ENCODE assay signal across 20 mouse cellular contexts in genomic region chr2:32759001-32759400, GRCm38 (mm10). TPM values are rescaled to one million over a fixed set of nuclear protein-coding genes. Genes with fewer than 3 reads are reported as not detected.
A peak's percentile ranks its signal among the peaks of the same experiment; 100 is the strongest.
DNase-seq lines count a peak whose midpoint lies in the region; ATAC-seq lines count a peak whose summit lies in the region.
"Had no signal": no experiment of that assay in that cellular context is flagged by ENCODE, and none has a peak within 500 bp of the region (broad histone marks: within the 10 kb centered on the region; RNA-seq: fewer than 3 reads in every experiment).

No protein-coding gene starts in this region.

- WGBS in forebrain, embryonic 13.5 days = 91% methylated on average over 2 of the region's 2 CpGs
- 90% methylated on average over 2 of the region's 2 CpGs for WGBS in forebrain, embryonic 11.5 days
- 90% methylated on average over 2 of the region's 2 CpGs for WGBS in hindbrain, embryonic 14.5 days
- WGBS in hindbrain, embryonic 16.5 days = 75% methylated on average over 2 of the region's 2 CpGs
- WGBS in midbrain, embryonic 10.5 days = 87% methylated on average over 2 of the region's 2 CpGs
- WGBS in midbrain, embryonic 16.5 days = 84% methylated on average over 2 of the region's 2 CpGs
- 65% methylated on average over 2 of the region's 2 CpGs for WGBS in liver, embryonic 12.5 days (ENCODE audit: insufficient replicate concordance)

- H3K27me3 ChIP-seq in forebrain, embryonic 13.5 days = no peaks in the 10 kb centered on the region
- H3K27me3 ChIP-seq in forebrain, embryonic 11.5 days (ENCODE audit: control insufficient read depth, insufficient read depth, low read length) = no peaks in the 10 kb centered on the region
- no peaks in the 10 kb centered on the region for H3K27me3 ChIP-seq in hindbrain, embryonic 14.5 days (ENCODE audit: control insufficient read depth, insufficient read depth, low read length)
- H3K27me3 ChIP-seq in hindbrain, embryonic 16.5 days (replicated peaks; ENCODE audit: control insufficient read depth, insufficient read depth, low read length) = no peaks in the 10 kb centered on the region
- peaks cover 19% of the 10 kb centered on the region for H3K27me3 ChIP-seq in midbrain, embryonic 10.5 days (ENCODE audit: low read depth, poor library complexity, severe bottlenecking)
- H3K27me3 ChIP-seq in midbrain, embryonic 16.5 days (ENCODE audit: control insufficient read depth, insufficient read depth, low read depth, low read length) = no peaks in the 10 kb centered on the region
- H3K27me3 ChIP-seq in liver, embryonic 12.5 days (replicated peaks) = no peaks in the 10 kb centered on the region

- no peak for ATAC-seq in forebrain, embryonic 13.5 days
- no peak for ATAC-seq in forebrain, embryonic 11.5 days (replicated peaks; ENCODE audit: low FRiP score)
- ATAC-seq in hindbrain, embryonic 14.5 days (ENCODE audit: low FRiP score) = no peak
- no peak for ATAC-seq in hindbrain, embryonic 16.5 days
- no peak for ATAC-seq in midbrain, embryonic 16.5 days
- ATAC-seq in liver, embryonic 12.5 days = no peak
- ATAC-seq: activated CD4-positive, CD25-positive, alpha-beta regulatory T cell, adult 4 months; CD4-positive, CD25-positive, alpha-beta regulatory T cell, adult 4 months; intestine, postnatal 0 days had no signal

- no peak for DNase-seq in forebrain, embryonic 11.5 days (ENCODE audit: low spot score)
- no peak for DNase-seq in hindbrain, embryonic 14.5 days (ENCODE audit: low spot score)
- no peak for DNase-seq in midbrain, embryonic 10.5 days (ENCODE audit: low spot score)
- peak; percentile 37 for DNase-seq in brain, adult 2 months (ENCODE audit: low read depth, low spot score)
- DNase-seq: adrenal gland, postnatal 10 days; cerebellum, adult 11 months; heart, postnatal 14 days; lung, adult 18-20 months; lung, postnatal 14 days; right cerebral cortex, postnatal 4 days had no signal

- H3K9ac ChIP-seq in forebrain, embryonic 13.5 days = peak overlapping the region; percentile 41
- no peak overlapping the region for H3K9ac ChIP-seq in forebrain, embryonic 11.5 days (ENCODE audit: low read length)
- 0 out of 2 replicates have a peak overlapping the region, but pooled peaks have one; percentile 87 for H3K9ac ChIP-seq in hindbrain, embryonic 14.5 days
- H3K9ac ChIP-seq in hindbrain, embryonic 16.5 days (ENCODE audit: low read depth, low read length) = no peak overlapping the region
- H3K9ac ChIP-seq in midbrain, embryonic 16.5 days (ENCODE audit: low read depth, low read length) = no peak overlapping the region
- H3K9ac ChIP-seq in liver, embryonic 12.5 days = no peak overlapping the region

- no peaks in the 10 kb centered on the region for H3K9me3 ChIP-seq in forebrain, embryonic 13.5 days (replicated peaks)
- H3K9me3 ChIP-seq in forebrain, embryonic 11.5 days (ENCODE audit: control insufficient read depth, low read length) = no peaks in the 10 kb centered on the region
- no peaks in the 10 kb centered on the region for H3K9me3 ChIP-seq in hindbrain, embryonic 14.5 days (ENCODE audit: control insufficient read depth, low read length)
- no peaks in the 10 kb centered on the region for H3K9me3 ChIP-seq in hindbrain, embryonic 16.5 days (ENCODE audit: control insufficient read depth, low read length)
- no peaks in the 10 kb centered on the region for H3K9me3 ChIP-seq in midbrain, embryonic 10.5 days (replicated peaks)
- no peaks in the 10 kb centered on the region for H3K9me3 ChIP-seq in midbrain, embryonic 16.5 days (replicated peaks; ENCODE audit: control insufficient read depth, low read length, poor library complexity, severe bottlenecking)
- H3K9me3 ChIP-seq in liver, embryonic 12.5 days (replicated peaks) = no peaks in the 10 kb centered on the region
- H3K9me3 ChIP-seq: heart, embryonic 10.5 days had no signal

- H3K4me1 ChIP-seq in forebrain, embryonic 13.5 days = peaks cover 19% of the 10 kb centered on the region
- H3K4me1 ChIP-seq in forebrain, embryonic 11.5 days (replicated peaks; ENCODE audit: control insufficient read depth, insufficient read depth, low read length) = 0 out of 2 replicates have a peak, but pooled peaks cover 2% of the 10 kb centered on the region
- peaks cover 9% of the 10 kb centered on the region; the same call in 1 of the 2 replicates for H3K4me1 ChIP-seq in hindbrain, embryonic 14.5 days (replicated peaks; ENCODE audit: control insufficient read depth, insufficient read depth, low read length)
- H3K4me1 ChIP-seq in hindbrain, embryonic 16.5 days (ENCODE audit: control insufficient read depth, insufficient read depth, low read depth, low read length) = peaks cover 8% of the 10 kb centered on the region
- peaks cover 22% of the 10 kb centered on the region for H3K4me1 ChIP-seq in midbrain, embryonic 10.5 days
- peaks cover 13% of the 10 kb centered on the region for H3K4me1 ChIP-seq in midbrain, embryonic 16.5 days (ENCODE audit: control insufficient read depth, insufficient read depth, low read length)
- H3K4me1 ChIP-seq in liver, embryonic 12.5 days = peaks cover 19% of the 10 kb centered on the region

- H3K4me3 ChIP-seq in forebrain, embryonic 13.5 days = no peak overlapping the region
- H3K4me3 ChIP-seq in forebrain, embryonic 11.5 days (ENCODE audit: low read depth, low read length) = no peak overlapping the region
- no peak overlapping the region for H3K4me3 ChIP-seq in hindbrain, embryonic 14.5 days (replicated peaks; ENCODE audit: low read length)
- H3K4me3 ChIP-seq in hindbrain, embryonic 16.5 days (ENCODE audit: low read length) = no peak overlapping the region
- 0 out of 2 replicates have a peak overlapping the region, but pooled peaks have one; percentile 4 for H3K4me3 ChIP-seq in midbrain, embryonic 10.5 days
- no peak overlapping the region for H3K4me3 ChIP-seq in midbrain, embryonic 16.5 days (ENCODE audit: low read depth, low read length)
- H3K4me3 ChIP-seq in liver, embryonic 12.5 days = no peak overlapping the region
- H3K4me3 ChIP-seq: heart, embryonic 10.5 days had no signal

- H3K4me2 ChIP-seq in forebrain, embryonic 13.5 days = peak overlapping the region; percentile 61; the same call in 1 of the 2 replicates
- H3K4me2 ChIP-seq in forebrain, embryonic 11.5 days (ENCODE audit: low read depth, low read length, severe bottlenecking) = no peak overlapping the region
- no peak overlapping the region for H3K4me2 ChIP-seq in hindbrain, embryonic 14.5 days (replicated peaks)
- no peak overlapping the region for H3K4me2 ChIP-seq in hindbrain, embryonic 16.5 days (ENCODE audit: low read length)
- H3K4me2 ChIP-seq in midbrain, embryonic 16.5 days (ENCODE audit: low read length) = no peak overlapping the region
- no peak overlapping the region for H3K4me2 ChIP-seq in liver, embryonic 12.5 days

- 0 out of 2 replicates have a peak overlapping the region, but pooled peaks have one; percentile 19 for H3K27ac ChIP-seq in forebrain, embryonic 13.5 days
- no peak overlapping the region for H3K27ac ChIP-seq in forebrain, embryonic 11.5 days (ENCODE audit: low read depth, low read length)
- H3K27ac ChIP-seq in hindbrain, embryonic 14.5 days = no peak overlapping the region
- no peak overlapping the region for H3K27ac ChIP-seq in hindbrain, embryonic 16.5 days (ENCODE audit: low read depth, low read length)
- H3K27ac ChIP-seq in midbrain, embryonic 10.5 days (replicated peaks) = no peak overlapping the region
- no peak overlapping the region for H3K27ac ChIP-seq in midbrain, embryonic 16.5 days (ENCODE audit: low read length)
- no peak overlapping the region for H3K27ac ChIP-seq in liver, embryonic 12.5 days
- H3K27ac ChIP-seq: heart, embryonic 10.5 days; kidney, postnatal 0 days had no signal

- H3K36me3 ChIP-seq in forebrain, embryonic 13.5 days (ENCODE audit: poor library complexity, severe bottlenecking) = peaks cover 52% of the 10 kb centered on the region
- H3K36me3 ChIP-seq in forebrain, embryonic 11.5 days (ENCODE audit: control insufficient read depth, insufficient read depth, low read length) = no peaks in the 10 kb centered on the region; the same call in 1 of the 2 replicates
- H3K36me3 ChIP-seq in hindbrain, embryonic 14.5 days (replicated peaks; ENCODE audit: control insufficient read depth, insufficient read depth) = peaks cover 61% of the 10 kb centered on the region
- H3K36me3 ChIP-seq in hindbrain, embryonic 16.5 days (ENCODE audit: control insufficient read depth, insufficient read depth, low read length) = peaks cover 29% of the 10 kb centered on the region
- peaks cover 50% of the 10 kb centered on the region for H3K36me3 ChIP-seq in midbrain, embryonic 10.5 days
- H3K36me3 ChIP-seq in midbrain, embryonic 16.5 days (ENCODE audit: control insufficient read depth, insufficient read depth, low read length) = peaks cover 29% of the 10 kb centered on the region
- H3K36me3 ChIP-seq in liver, embryonic 12.5 days = peaks cover 49% of the 10 kb centered on the region

RNA-seq across cellular contexts. Expression of gene Tor2a, which starts 2.0 kb away (rescaled TPM):
- polyA plus RNA-seq in forebrain, embryonic 13.5 days (2015; fragmentation: Nextera tagmentation; extraction: Ambion mirVana) = 55.8 and 62.2 TPM in 2 replicates
- polyA plus RNA-seq in forebrain, embryonic 11.5 days (2014; fragmentation: Nextera tagmentation; extraction: Ambion mirVana) = 56.8 and 68.3 TPM in 2 replicates
- 49.8 and 53.1 TPM in 2 replicates for polyA plus RNA-seq in hindbrain, embryonic 14.5 days (2014; fragmentation: Nextera tagmentation; extraction: Ambion mirVana)
- 50.8 and 56.9 TPM in 2 replicates for polyA plus RNA-seq in hindbrain, embryonic 16.5 days (2015; fragmentation: Nextera tagmentation; extraction: Ambion mirVana)
- 59.2 and 59.8 TPM in 2 replicates for polyA plus RNA-seq in midbrain, embryonic 10.5 days (2016; fragmentation: Nextera tagmentation; extraction: Ambion mirVana)
- polyA plus RNA-seq in midbrain, embryonic 16.5 days (2015; fragmentation: Nextera tagmentation; extraction: Ambion mirVana) = 46.9 and 48.5 TPM in 2 replicates
- polyA plus RNA-seq in liver, embryonic 12.5 days (2016; fragmentation: Nextera tagmentation; extraction: Ambion mirVana) = 35.9 and 36.6 TPM in 2 replicates

RNA-seq across cellular contexts. Expression of gene Ttc16, which starts 16.4 kb away (rescaled TPM):
- 0.43 and 0.48 TPM in 2 replicates for polyA plus RNA-seq in forebrain, embryonic 13.5 days (2015; fragmentation: Nextera tagmentation; extraction: Ambion mirVana)
- 0.80 and 0.84 TPM in 2 replicates for polyA plus RNA-seq in forebrain, embryonic 11.5 days (2014; fragmentation: Nextera tagmentation; extraction: Ambion mirVana)
- polyA plus RNA-seq in hindbrain, embryonic 14.5 days (2014; fragmentation: Nextera tagmentation; extraction: Ambion mirVana) = 0.52 and 0.74 TPM in 2 replicates
- 0.53 and 0.60 TPM in 2 replicates for polyA plus RNA-seq in hindbrain, embryonic 16.5 days (2015; fragmentation: Nextera tagmentation; extraction: Ambion mirVana)
- polyA plus RNA-seq in midbrain, embryonic 10.5 days (2016; fragmentation: Nextera tagmentation; extraction: Ambion mirVana) = 0.31 TPM in 2 replicates
- 0.68 and 0.80 TPM in 2 replicates for polyA plus RNA-seq in midbrain, embryonic 16.5 days (2015; fragmentation: Nextera tagmentation; extraction: Ambion mirVana)
- 0.12 and 0.26 TPM in 2 replicates for polyA plus RNA-seq in liver, embryonic 12.5 days (2016; fragmentation: Nextera tagmentation; extraction: Ambion mirVana)

RNA-seq across cellular contexts. Expression of gene Ptrh1, which starts 16.6 kb away (rescaled TPM):
- polyA plus RNA-seq in forebrain, embryonic 13.5 days (2015; fragmentation: Nextera tagmentation; extraction: Ambion mirVana) = 4.6 and 5.4 TPM in 2 replicates
- polyA plus RNA-seq in forebrain, embryonic 11.5 days (2014; fragmentation: Nextera tagmentation; extraction: Ambion mirVana) = 3.3 and 4.6 TPM in 2 replicates
- 4.3 and 5.1 TPM in 2 replicates for polyA plus RNA-seq in hindbrain, embryonic 14.5 days (2014; fragmentation: Nextera tagmentation; extraction: Ambion mirVana)
- 6.5 and 6.8 TPM in 2 replicates for polyA plus RNA-seq in hindbrain, embryonic 16.5 days (2015; fragmentation: Nextera tagmentation; extraction: Ambion mirVana)
- 5.2 TPM in 2 replicates for polyA plus RNA-seq in midbrain, embryonic 10.5 days (2016; fragmentation: Nextera tagmentation; extraction: Ambion mirVana)
- 4.9 and 5.0 TPM in 2 replicates for polyA plus RNA-seq in midbrain, embryonic 16.5 days (2015; fragmentation: Nextera tagmentation; extraction: Ambion mirVana)
- polyA plus RNA-seq in liver, embryonic 12.5 days (2016; fragmentation: Nextera tagmentation; extraction: Ambion mirVana) = 3.3 and 3.5 TPM in 2 replicates

RNA-seq across cellular contexts. Expression of gene 6330409D20Rik, which starts 18.2 kb away (rescaled TPM):
- 1.6 and 2.5 TPM in 2 replicates for polyA plus RNA-seq in forebrain, embryonic 13.5 days (2015; fragmentation: Nextera tagmentation; extraction: Ambion mirVana)
- polyA plus RNA-seq in forebrain, embryonic 11.5 days (2014; fragmentation: Nextera tagmentation; extraction: Ambion mirVana) = 2.1 and 2.3 TPM in 2 replicates
- polyA plus RNA-seq in hindbrain, embryonic 14.5 days (2014; fragmentation: Nextera tagmentation; extraction: Ambion mirVana) = 3.8 and 4.5 TPM in 2 replicates
- polyA plus RNA-seq in hindbrain, embryonic 16.5 days (2015; fragmentation: Nextera tagmentation; extraction: Ambion mirVana) = 2.6 and 3.4 TPM in 2 replicates
- polyA plus RNA-seq in midbrain, embryonic 10.5 days (2016; fragmentation: Nextera tagmentation; extraction: Ambion mirVana) = 0.94 and 2.1 TPM in 2 replicates
- polyA plus RNA-seq in midbrain, embryonic 16.5 days (2015; fragmentation: Nextera tagmentation; extraction: Ambion mirVana) = 3.2 and 3.5 TPM in 2 replicates
- polyA plus RNA-seq in liver, embryonic 12.5 days (2016; fragmentation: Nextera tagmentation; extraction: Ambion mirVana) = not detected in 2 replicates
- polyA plus RNA-seq: kidney, postnatal 0 days; liver, adult 2 months had no signal

RNA-seq across cellular contexts. Expression of gene Cfap157, which starts 25.2 kb away (rescaled TPM):
- polyA plus RNA-seq in forebrain, embryonic 13.5 days (2015; fragmentation: Nextera tagmentation; extraction: Ambion mirVana) = 0.45 and 1.4 TPM in 2 replicates
- polyA plus RNA-seq in forebrain, embryonic 11.5 days (2014; fragmentation: Nextera tagmentation; extraction: Ambion mirVana) = 0.33 and 0.87 TPM in 2 replicates
- 0.42 and 1.2 TPM in 2 replicates for polyA plus RNA-seq in hindbrain, embryonic 14.5 days (2014; fragmentation: Nextera tagmentation; extraction: Ambion mirVana)
- 0.75 and 1.1 TPM in 2 replicates for polyA plus RNA-seq in hindbrain, embryonic 16.5 days (2015; fragmentation: Nextera tagmentation; extraction: Ambion mirVana)
- polyA plus RNA-seq in midbrain, embryonic 10.5 days (2016; fragmentation: Nextera tagmentation; extraction: Ambion mirVana) = 0.90 and 1.2 TPM in 2 replicates
- 0.82 and 0.99 TPM in 2 replicates for polyA plus RNA-seq in midbrain, embryonic 16.5 days (2015; fragmentation: Nextera tagmentation; extraction: Ambion mirVana)
- polyA plus RNA-seq in liver, embryonic 12.5 days (2016; fragmentation: Nextera tagmentation; extraction: Ambion mirVana) = 0.44 and 0.54 TPM in 2 replicates
- polyA plus RNA-seq: activated CD4-positive, CD25-positive, alpha-beta regulatory T cell, adult 4 months; liver, adult 2 months had no signal

Comparison
In these comparisons a context has a peak if more than half of its experiments do, and no peak if none do; other contexts are left out.
1. H3K9ac ChIP-seq: peak in forebrain, embryonic 13.5 days (single experiment) and hindbrain, embryonic 14.5 days (single experiment); none in forebrain, embryonic 11.5 days (single experiment), hindbrain, embryonic 16.5 days (single experiment), midbrain, embryonic 16.5 days (single experiment) and liver, embryonic 12.5 days (single experiment).